Mouse (Mus musculus) E14TG2a.4 (cell line): Measurements from ENCODE around the gene Npepl1.

Experiments used
- CTCF ChIP-seq: conservative IDR thresholded peaks from 2 replicates; pipeline ENCODE4 v1.5.1; 2014; ENCODE audit warnings: low read length
- NANOG ChIP-seq: IDR thresholded peaks from 2 replicates; pipeline ENCODE4 v1.6.1; 2014; ENCODE audit warnings: borderline replicate concordance, low read length, mixed read lengths

DNA sequence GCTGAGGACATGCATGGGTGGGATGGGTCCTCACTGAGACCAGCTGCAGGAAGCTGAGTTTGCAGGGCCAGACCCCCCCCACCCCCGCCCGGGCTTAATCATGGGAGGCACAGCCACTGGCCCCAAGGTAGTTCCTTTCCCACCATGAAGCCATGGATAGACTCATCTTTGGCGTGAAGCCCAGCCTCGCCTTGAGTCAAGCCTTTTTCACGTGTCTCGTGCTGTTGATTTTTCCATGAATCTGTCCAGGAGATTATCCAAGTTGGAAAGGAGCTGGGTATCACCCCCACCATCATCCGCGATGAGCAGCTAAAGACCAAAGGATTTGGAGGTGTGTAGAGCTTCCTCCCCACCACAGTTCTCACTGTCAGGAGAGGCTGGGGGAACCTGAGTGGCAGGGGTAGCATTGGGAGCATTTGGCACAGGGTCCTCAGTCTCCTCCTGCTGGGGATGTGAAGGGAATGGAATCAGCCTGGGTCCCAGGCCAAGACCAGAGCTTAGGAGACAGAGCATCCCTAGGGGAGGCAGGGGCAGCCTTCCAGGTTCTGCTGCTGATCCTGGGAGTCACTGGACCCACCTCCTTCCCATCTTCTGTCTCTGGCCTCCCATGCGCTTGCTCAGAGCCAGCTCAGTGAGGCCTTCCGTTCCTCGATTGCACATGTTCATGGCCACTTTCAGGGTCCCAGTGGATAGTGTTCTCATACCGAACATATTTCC, 4.2 kb downstream of the Npepl1 start:
- no peak for TF ChIP-seq CTCF
- no peak for TF ChIP-seq NANOG
